In the genomic region with DNA sequence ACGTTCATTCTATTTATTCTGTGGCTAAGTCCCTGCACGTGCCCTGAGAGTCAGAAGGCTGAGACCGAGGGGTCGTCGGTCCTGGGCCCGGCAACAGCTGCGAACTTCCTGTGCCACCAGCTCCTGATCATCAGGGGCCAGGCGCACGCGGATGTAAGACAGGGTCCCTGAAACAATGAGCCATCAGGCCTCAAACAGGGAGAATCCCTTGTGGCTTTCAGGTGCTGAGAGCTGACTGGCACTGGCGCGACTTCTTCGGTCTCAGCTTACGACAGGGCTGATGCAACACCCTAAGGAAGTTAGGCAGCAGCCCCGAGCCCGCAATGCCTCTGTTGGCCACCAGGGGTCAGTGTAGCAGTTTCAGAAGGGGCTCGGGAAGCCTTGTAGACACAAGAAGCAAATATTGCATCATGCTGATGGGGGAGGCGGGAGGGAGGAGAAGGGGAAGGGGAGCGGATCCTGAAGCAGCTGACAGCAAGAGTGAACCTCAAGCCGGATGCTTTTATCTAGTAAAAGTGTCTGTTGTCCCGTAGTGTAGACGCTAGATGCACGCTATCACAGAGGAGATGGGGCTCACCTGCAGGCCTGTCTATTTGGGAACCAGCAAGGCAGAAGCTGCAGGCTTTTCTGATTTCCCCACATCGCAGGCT, we compare ENCODE assay signal across 7 mouse cellular contexts. TPM values are rescaled to one million over a fixed set of nuclear protein-coding genes. Genes with fewer than 3 reads are reported as not detected.
DNase-seq lines count a peak whose midpoint lies in the region; ATAC-seq and TF ChIP-seq lines count a peak whose summit lies in the region.

No protein-coding gene starts in this region.

- H3K4me2 ChIP-seq in embryonic facial prominence, embryonic 12.5 days (replicated peaks): peak overlapping the region; percentile 55
- peak overlapping the region; percentile 62 for H3K4me2 ChIP-seq in limb, embryonic 13.5 days (replicated peaks)
- peak overlapping the region; percentile 55 for H3K4me2 ChIP-seq in midbrain, embryonic 16.5 days (ENCODE audit: low read length)

- TF ChIP-seq POLR2A in heart, adult 2 months (IDR thresholded peaks at IDR 0.05; ENCODE audit: insufficient read depth, low read depth, low read length): no peak

- 3% methylated on average over 24 of the region's 24 CpGs for WGBS in embryonic facial prominence, embryonic 12.5 days
- 6% methylated on average over 24 of the region's 24 CpGs for WGBS in heart, adult 2 months
- 5% methylated on average over 24 of the region's 24 CpGs for WGBS in limb, embryonic 13.5 days
- WGBS in midbrain, embryonic 16.5 days: 3% methylated on average over 24 of the region's 24 CpGs

- H3K27ac ChIP-seq in embryonic facial prominence, embryonic 12.5 days: no peak overlapping the region
- H3K27ac ChIP-seq in heart, adult 2 months: no peak overlapping the region
- H3K27ac ChIP-seq in limb, embryonic 13.5 days: no peak overlapping the region
- peak overlapping the region; percentile 47; the same call in 1 of the 2 replicates for H3K27ac ChIP-seq in midbrain, embryonic 16.5 days (ENCODE audit: low read length)

- no peaks in the 10 kb centered on the region for H3K79me2 ChIP-seq in heart, adult 2 months (replicated peaks; ENCODE audit: control insufficient read depth, insufficient read depth, low read length)

- H3K9ac ChIP-seq in embryonic facial prominence, embryonic 12.5 days: 0 out of 2 replicates have a peak overlapping the region, but pooled peaks have one; percentile 33
- H3K9ac ChIP-seq in heart, adult 2 months (ENCODE audit: low read depth, low read length): peak overlapping the region; percentile 9; the same call in 1 of the 2 replicates
- H3K9ac ChIP-seq in limb, embryonic 13.5 days: peak overlapping the region; percentile 57
- peak overlapping the region; percentile 54 for H3K9ac ChIP-seq in midbrain, embryonic 16.5 days (ENCODE audit: low read depth, low read length)

- no peaks in the 10 kb centered on the region for H3K9me3 ChIP-seq in embryonic facial prominence, embryonic 12.5 days
- H3K9me3 ChIP-seq in limb, embryonic 13.5 days: no peaks in the 10 kb centered on the region; the same call in 1 of the 2 replicates
- no peaks in the 10 kb centered on the region for H3K9me3 ChIP-seq in midbrain, embryonic 16.5 days (replicated peaks; ENCODE audit: control insufficient read depth, low read length, poor library complexity, severe bottlenecking)

- ATAC-seq in embryonic facial prominence, embryonic 12.5 days (ENCODE audit: insufficient number of reproducible peaks, insufficient read depth, low FRiP score, low TSS enrichment): 0 out of 2 replicates have a peak, but pooled peaks have one; percentile 62
- ATAC-seq in limb, embryonic 13.5 days (ENCODE audit: low FRiP score, low read depth): peak; percentile 88
- peak; percentile 78 for ATAC-seq in midbrain, embryonic 16.5 days

- H3K36me3 ChIP-seq in embryonic facial prominence, embryonic 12.5 days: no peaks in the 10 kb centered on the region
- no peaks in the 10 kb centered on the region for H3K36me3 ChIP-seq in heart, adult 2 months (ENCODE audit: control insufficient read depth, insufficient read depth, low read length)
- no peaks in the 10 kb centered on the region for H3K36me3 ChIP-seq in limb, embryonic 13.5 days
- no peaks in the 10 kb centered on the region for H3K36me3 ChIP-seq in midbrain, embryonic 16.5 days (ENCODE audit: control insufficient read depth, insufficient read depth, low read length)

- TF ChIP-seq EP300 in heart, adult 2 months (IDR thresholded peaks at IDR 0.05; ENCODE audit: insufficient read depth, low read depth, low read length): peak; percentile 71; the same call in 1 of the 2 replicates

- intact Hi-C loops in heart, adult 2 months (cut with DNase I): loop anchor here (1.0 kb wide), 2 partner anchors 58 to 74 kb away; no protein-coding TSS in a partner anchor

- peak; percentile 95 for TF ChIP-seq CTCF in heart, adult 2 months (IDR thresholded peaks at IDR 0.05)

- peak; percentile 96 for DNase-seq in adrenal gland, postnatal 25 days
- peak; percentile 91 to 96 for DNase-seq in heart, adult 2 months
- peak; percentile 77 to 93 for DNase-seq in kidney, adult 8-10 months
- DNase-seq in spleen, postnatal 10 days (ENCODE audit: low spot score in 2 of 2): peak; percentile 98 to 99

- 0 out of 2 replicates have a peak, but pooled peaks cover 3% of the 10 kb centered on the region for H3K4me1 ChIP-seq in embryonic facial prominence, embryonic 12.5 days
- no peaks in the 10 kb centered on the region; the same call in 1 of the 2 replicates for H3K4me1 ChIP-seq in heart, adult 2 months (ENCODE audit: control insufficient read depth, insufficient read depth, low read length)
- H3K4me1 ChIP-seq in limb, embryonic 13.5 days: peaks cover 6% of the 10 kb centered on the region
- peaks cover 9% of the 10 kb centered on the region for H3K4me1 ChIP-seq in midbrain, embryonic 16.5 days (ENCODE audit: control insufficient read depth, insufficient read depth, low read length)

- H3K27me3 ChIP-seq in embryonic facial prominence, embryonic 12.5 days: no peaks in the 10 kb centered on the region
- no peaks in the 10 kb centered on the region for H3K27me3 ChIP-seq in heart, adult 2 months (ENCODE audit: control insufficient read depth, insufficient read depth, low read length)
- H3K27me3 ChIP-seq in limb, embryonic 13.5 days: no peaks in the 10 kb centered on the region; the same call in 1 of the 2 replicates
- H3K27me3 ChIP-seq in midbrain, embryonic 16.5 days (ENCODE audit: control insufficient read depth, insufficient read depth, low read depth, low read length): no peaks in the 10 kb centered on the region

- peak overlapping the region; percentile 19; the same call in 1 of the 2 replicates for H3K4me3 ChIP-seq in embryonic facial prominence, embryonic 12.5 days
- H3K4me3 ChIP-seq in heart, adult 2 months: 0 out of 2 replicates have a peak overlapping the region, but pooled peaks have one; percentile 17
- peak overlapping the region; percentile 30 for H3K4me3 ChIP-seq in limb, embryonic 13.5 days
- H3K4me3 ChIP-seq in midbrain, embryonic 16.5 days (ENCODE audit: low read depth, low read length): peak overlapping the region; percentile 17; the same call in 1 of the 2 replicates

RNA-seq across cellular contexts. Expression of a gene that starts 21.6 kb away (rescaled TPM):
- total RNA-seq in adrenal gland, postnatal 25 days (2021): 29.1 and 30.5 TPM in 2 replicates
- polyA plus RNA-seq in embryonic facial prominence, embryonic 12.5 days (2016; fragmentation: Nextera tagmentation; extraction: Ambion mirVana): 45.2 and 46.6 TPM in 2 replicates
- 10 to 100 TPM; 11.2 to 12.6 TPM for total RNA-seq in heart, adult 2 months (2021)
- 9.6 and 11.0 TPM in 2 replicates for polyA plus RNA-seq in heart, adult 2 months (2012; rRNA removed)
- 40.9 and 41.3 TPM in 2 replicates for polyA plus RNA-seq in limb, embryonic 13.5 days (2015; fragmentation: Nextera tagmentation; extraction: Ambion mirVana)
- 42.1 and 43.3 TPM in 2 replicates for polyA plus RNA-seq in midbrain, embryonic 16.5 days (2015; fragmentation: Nextera tagmentation; extraction: Ambion mirVana)

RNA-seq across cellular contexts. Expression of a gene that starts 56.5 kb away (rescaled TPM):
- 56.6 and 57.8 TPM in 2 replicates for total RNA-seq in adrenal gland, postnatal 25 days (2021)
- polyA plus RNA-seq in embryonic facial prominence, embryonic 12.5 days (2016; fragmentation: Nextera tagmentation; extraction: Ambion mirVana): 17.4 and 17.5 TPM in 2 replicates
- 1 to 10 TPM; 3.1 to 4.6 TPM for total RNA-seq in heart, adult 2 months (2021)
- 5.0 and 5.2 TPM in 2 replicates for polyA plus RNA-seq in heart, adult 2 months (2012; rRNA removed)
- polyA plus RNA-seq in limb, embryonic 13.5 days (2015; fragmentation: Nextera tagmentation; extraction: Ambion mirVana): 14.2 TPM in 2 replicates
- 48.9 and 50.8 TPM in 2 replicates for polyA plus RNA-seq in midbrain, embryonic 16.5 days (2015; fragmentation: Nextera tagmentation; extraction: Ambion mirVana)
